Mouse (Mus musculus): ENCODE measurements around the gene Tnf. TPM values are rescaled to one million over a fixed set of nuclear protein-coding genes. Genes with fewer than 3 reads are reported as not detected.

The Tnf gene
- polyA plus RNA-seq, 1 experiment, result not detected

DNA sequence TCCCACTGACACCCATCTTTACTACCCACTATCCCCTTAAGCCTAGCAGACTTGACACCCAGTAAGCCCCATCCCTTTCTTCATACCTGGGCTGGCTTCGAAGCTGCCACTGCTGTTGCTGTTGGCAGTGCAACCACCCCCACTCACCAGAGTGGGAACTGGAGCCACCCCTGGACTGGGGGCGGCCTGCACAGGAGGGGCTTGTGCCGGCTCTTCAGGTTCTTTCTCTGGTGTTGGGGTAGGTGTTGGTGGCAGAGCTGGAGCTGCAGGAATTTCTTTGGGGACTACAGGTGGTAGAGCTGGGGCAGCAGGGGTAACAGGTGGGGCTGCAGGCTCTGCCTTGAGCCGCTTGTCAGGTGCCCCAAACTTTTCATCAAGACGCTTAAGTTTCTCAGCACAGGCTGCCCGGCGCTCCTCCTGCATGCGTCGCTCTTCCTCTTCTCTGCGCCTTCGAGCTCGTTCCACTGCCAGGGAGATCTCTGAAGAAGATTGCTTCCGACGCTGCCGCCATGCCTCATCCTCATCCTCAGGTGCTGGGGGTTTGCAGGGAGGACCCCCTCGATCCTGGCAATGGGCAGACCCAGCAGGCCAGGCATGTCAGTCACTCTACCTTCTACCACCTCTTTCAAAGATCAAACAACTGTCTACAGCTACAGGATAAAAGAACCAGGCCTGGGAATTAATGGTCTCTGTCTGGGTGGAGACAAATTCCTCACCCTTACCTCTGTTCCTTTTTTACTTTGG lies 42.8 kb downstream of the Tnf start:
- no peak for TF ChIP-seq GATA1 (IDR thresholded peaks at IDR 0.05; ENCODE audit: low read length)

DNA sequence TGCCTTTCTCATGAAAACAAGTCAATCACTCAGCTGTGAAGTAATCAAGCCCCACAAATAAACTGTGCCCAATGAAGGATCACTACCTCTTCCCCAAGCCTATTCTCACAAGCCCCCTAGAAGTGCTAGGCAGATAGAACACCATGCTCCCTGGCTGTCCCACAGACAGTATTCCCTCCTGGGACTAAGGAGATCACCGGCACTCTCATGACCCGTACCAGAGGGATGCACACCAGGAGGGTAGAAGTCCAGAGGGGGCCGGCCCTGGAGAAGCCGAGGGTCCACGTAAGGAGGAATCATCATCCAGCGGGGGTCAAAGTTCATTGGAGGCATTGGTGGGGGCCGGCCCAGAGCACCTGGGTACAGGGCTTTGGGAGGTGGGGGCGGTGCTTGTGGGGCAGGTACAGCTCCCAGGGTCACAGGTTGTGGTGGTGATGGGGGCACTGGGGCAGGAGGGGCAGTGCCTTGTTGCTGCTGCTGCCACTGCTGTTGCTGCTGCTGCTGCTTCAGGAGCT lies 44.1 kb downstream of the Tnf start:
- no peak for TF ChIP-seq GATA1 (IDR thresholded peaks at IDR 0.05; ENCODE audit: low read length)

DNA sequence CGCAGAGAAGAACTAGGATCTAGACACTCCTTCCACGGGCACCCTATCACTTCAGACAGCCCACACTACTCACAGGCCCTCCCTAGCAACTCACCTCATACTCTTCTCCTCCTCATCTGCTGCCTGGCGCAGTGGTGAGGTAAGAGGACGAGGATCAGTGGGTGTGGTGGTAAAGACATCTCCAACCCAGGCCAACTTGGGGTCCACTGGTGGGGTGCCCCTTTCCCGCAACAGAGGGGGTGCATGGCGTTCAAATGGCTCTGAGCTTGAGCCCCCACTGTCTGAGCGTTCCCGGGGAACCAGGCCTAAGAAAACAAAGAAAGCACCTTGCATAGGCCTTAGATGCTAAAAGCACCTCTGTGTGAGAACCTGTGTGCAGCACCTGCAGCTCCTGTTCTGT lies 44.6 kb downstream of the Tnf start:
- no peak for TF ChIP-seq GATA1 (IDR thresholded peaks at IDR 0.05; ENCODE audit: low read length)

DNA sequence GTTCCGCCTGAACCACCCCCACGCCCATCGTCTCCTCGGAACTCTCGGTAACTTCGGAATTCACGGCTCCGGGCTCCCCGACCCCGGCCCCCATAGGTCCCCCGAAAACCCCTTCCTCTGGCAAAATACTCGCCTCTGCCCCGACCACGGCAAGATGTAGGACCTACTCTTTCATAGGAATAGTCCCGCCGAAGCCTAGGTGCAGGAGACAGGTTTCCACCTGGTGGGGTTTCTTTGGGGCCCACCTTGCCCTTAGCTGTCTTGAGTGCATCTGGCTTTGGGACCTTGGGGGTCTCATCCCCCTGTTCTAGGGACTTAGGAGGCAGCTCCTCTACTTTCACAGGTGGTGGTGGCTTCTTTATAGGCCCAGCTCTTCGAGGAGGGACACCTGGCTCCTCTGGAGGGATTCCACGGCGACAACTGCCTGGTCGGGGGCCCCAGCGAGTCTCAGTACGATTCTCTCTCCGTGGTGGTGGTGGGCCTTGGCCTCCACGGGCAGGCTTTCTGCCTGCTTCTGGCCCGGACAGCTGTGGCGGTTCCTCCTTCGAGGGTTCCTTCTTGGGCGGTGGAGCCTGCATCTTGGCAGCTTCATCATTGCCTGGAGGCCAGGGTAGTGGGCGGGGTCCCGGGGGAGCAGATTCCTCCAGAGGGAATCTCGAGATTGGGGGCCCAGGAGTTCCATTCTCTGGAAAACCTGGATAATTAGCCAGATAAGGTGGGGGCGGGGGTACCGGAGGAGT lies 45.2 kb downstream of the Tnf start:
- no peak for TF ChIP-seq GATA1 (IDR thresholded peaks at IDR 0.05; ENCODE audit: low read length)

DNA sequence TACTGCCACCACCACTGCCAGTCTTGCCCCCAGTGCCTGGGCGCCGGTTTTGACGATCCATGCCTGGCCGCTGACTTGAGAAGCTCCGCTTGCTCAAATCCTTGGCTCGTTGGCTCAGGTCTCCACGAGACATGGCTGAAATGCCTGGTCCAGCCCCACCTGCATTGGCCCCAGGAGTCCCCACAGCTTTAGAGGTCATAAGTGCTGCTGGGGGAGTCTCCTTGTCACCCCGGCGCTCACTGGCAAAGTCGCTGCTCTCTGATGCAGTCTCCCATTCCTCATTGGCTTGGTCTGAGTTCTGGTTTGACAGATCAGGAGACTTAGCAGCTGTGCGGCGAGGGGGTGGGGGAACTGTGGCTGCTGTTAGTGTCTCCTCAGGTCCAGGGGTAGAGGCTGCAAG lies 46.4 kb downstream of the Tnf start:
- no peak for TF ChIP-seq GATA1 (IDR thresholded peaks at IDR 0.05; ENCODE audit: low read length)

DNA sequence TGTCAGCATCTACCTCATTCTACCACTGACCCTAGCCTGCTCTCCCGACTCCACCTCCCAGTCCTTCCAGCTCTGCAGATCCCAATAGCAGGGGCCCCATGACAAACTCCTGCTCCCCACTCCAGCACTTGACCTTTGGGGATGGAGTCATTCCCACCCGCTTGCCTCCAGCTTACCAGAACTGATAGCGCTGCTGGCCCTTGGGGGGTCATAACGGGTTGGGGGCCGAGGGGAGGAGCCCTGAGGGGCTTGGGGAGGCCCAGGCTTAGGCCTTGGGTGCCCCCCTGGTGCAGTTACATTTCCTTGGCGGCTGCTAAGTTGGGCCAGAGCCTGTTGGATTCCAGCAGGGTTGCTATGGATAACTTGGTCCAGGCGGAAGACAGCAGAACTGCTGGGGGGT lies 47.2 kb downstream of the Tnf start:
- TF ChIP-seq GATA1 (IDR thresholded peaks at IDR 0.05; ENCODE audit: low read length), result no peak

DNA sequence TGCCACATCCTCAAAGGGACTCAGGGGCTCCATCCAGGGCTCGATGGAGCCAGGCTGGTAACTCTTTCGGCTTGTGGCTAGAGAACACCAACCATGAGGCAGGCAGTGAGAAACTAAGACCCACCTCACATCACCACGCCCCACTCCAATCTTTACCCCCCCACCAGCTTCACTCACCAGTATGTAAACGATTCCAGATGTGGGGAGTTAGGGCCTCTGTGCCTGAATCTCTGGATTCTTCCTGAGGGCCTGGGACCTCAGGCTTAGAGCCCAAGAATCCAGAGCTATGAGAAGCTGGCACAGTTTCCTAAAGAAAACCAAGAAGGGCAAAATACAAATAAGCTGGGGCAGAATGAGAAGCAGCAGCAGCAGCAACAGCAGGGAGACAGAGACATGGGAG lies 47.9 kb downstream of the Tnf start:
- TF ChIP-seq GATA1 (IDR thresholded peaks at IDR 0.05; ENCODE audit: low read length), result no peak

DNA sequence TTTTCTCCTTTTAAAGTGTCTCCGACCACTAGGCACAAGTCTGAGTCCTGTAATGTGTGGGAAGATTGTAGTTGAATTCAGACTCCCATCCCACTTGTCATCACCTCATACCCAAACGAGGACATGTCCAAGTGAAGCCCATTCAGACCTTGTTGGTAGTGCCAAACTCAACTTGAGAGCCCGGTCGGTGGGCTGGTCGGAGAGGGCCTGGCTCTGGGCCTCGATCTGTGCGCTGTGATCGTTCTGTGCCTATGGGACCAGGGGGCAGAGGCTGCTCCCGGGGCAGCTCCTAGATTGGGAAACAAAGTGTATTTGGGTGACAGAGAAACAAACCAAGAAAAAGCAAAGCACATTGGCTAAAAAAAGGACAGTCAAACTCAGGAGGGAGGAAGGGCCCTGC lies 48.7 kb downstream of the Tnf start:
- TF ChIP-seq GATA1 (IDR thresholded peaks at IDR 0.05; ENCODE audit: low read length), result no peak

DNA sequence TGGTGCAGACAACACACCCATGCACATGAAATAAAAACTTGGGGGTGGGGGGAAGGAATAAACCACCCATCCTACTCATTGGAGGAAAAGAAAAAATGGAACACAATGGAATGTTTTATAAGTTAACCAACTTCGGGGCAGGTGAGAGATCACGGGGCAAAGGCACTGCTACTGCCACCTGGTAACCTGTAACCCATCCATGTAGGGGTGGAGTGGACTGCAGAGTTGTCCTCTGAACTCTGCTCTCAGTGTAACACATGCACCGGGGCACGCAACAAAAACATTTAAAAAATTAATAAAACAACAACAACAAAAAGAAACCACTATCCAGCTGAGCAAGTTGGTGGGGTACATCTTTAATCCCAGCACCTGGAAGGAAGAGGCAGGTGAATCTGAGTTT lies 49.7 kb downstream of the Tnf start:
- TF ChIP-seq GATA1 (IDR thresholded peaks at IDR 0.05; ENCODE audit: low read length), result no peak

Other genes starting within 250 kb of the Tnf start
- 0.33 and 0.36 TPM in 2 replicates for gene Hspa1b, start 242.8 kb downstream of the Tnf start, polyA plus RNA-seq (2012)
- gene Gm20481, start 232.1 kb downstream of the Tnf start, polyA plus RNA-seq (2012), result 0.12 TPM in 1 of 2 replicates, not detected in the other
- gene Hspa1a, start 229.9 kb downstream of the Tnf start, polyA plus RNA-seq (2012), result not detected in 2 replicates
- gene Hspa1l, start 229.3 kb downstream of the Tnf start, polyA plus RNA-seq (2012), result 0.02 TPM in 1 of 2 replicates, not detected in the other
- gene Lsm2, start 220.1 kb downstream of the Tnf start, polyA plus RNA-seq (2012), result 309 and 320 TPM in 2 replicates
- gene Vars, start 201.0 kb downstream of the Tnf start, polyA plus RNA-seq (2012), result 965 and 1,080 TPM in 2 replicates
- gene Vwa7, start 185.4 kb downstream of the Tnf start, polyA plus RNA-seq (2012), result 1.0 and 1.4 TPM in 2 replicates
- 40.3 and 64.9 TPM in 2 replicates for gene Sapcd1, start 174.0 kb downstream of the Tnf start, polyA plus RNA-seq (2012)
- 7.0 and 7.1 TPM in 2 replicates for gene Msh5, start 155.3 kb downstream of the Tnf start, polyA plus RNA-seq (2012)
- gene Clic1, start 152.0 kb downstream of the Tnf start, polyA plus RNA-seq (2012), result 168 and 216 TPM in 2 replicates
- gene Ddah2, start 143.0 kb downstream of the Tnf start, polyA plus RNA-seq (2012), result 156 and 185 TPM in 2 replicates
- not detected in 2 replicates for gene Ly6g6c, start 136.6 kb downstream of the Tnf start, polyA plus RNA-seq (2012)
- not detected in 2 replicates for gene Mpig6b, start 135.8 kb downstream of the Tnf start, polyA plus RNA-seq (2012)
- gene Ly6g6e, start 125.1 kb downstream of the Tnf start, polyA plus RNA-seq (2012), result not detected in 2 replicates
- 0.22 TPM in 1 of 2 replicates, not detected in the other for gene Ly6g6d, start 123.9 kb downstream of the Tnf start, polyA plus RNA-seq (2012)
- gene Ly6g6f, start 116.4 kb downstream of the Tnf start, polyA plus RNA-seq (2012), result 0.05 and 0.06 TPM in 2 replicates
- gene Abhd16a, start 112.7 kb downstream of the Tnf start, polyA plus RNA-seq (2012), result 112 and 148 TPM in 2 replicates
- not detected in 2 replicates for gene Ly6g5c, start 93.7 kb downstream of the Tnf start, polyA plus RNA-seq (2012)
- gene Ly6g5b, start 86.6 kb downstream of the Tnf start, polyA plus RNA-seq (2012), result 0.08 and 0.15 TPM in 2 replicates
- 62.0 and 85.8 TPM in 2 replicates for gene Gpank1, start 80.6 kb downstream of the Tnf start, polyA plus RNA-seq (2012)
- gene Csnk2b, start 80.0 kb downstream of the Tnf start, polyA plus RNA-seq (2012), result 66.1 and 68.9 TPM in 2 replicates
- 11.4 and 13.3 TPM in 2 replicates for gene D17H6S53E, start 75.6 kb downstream of the Tnf start, polyA plus RNA-seq (2012)
- gene Apom, start 70.0 kb downstream of the Tnf start, polyA plus RNA-seq (2012), result 0.23 and 0.27 TPM in 2 replicates
- 685 and 826 TPM in 2 replicates for gene Bag6, start 66.8 kb downstream of the Tnf start, polyA plus RNA-seq (2012)
- 1,478 and 1,496 TPM in 2 replicates for gene Prrc2a, start 37.1 kb downstream of the Tnf start, polyA plus RNA-seq (2012)
- not detected in 2 replicates for gene Aif1, start 25.9 kb downstream of the Tnf start, polyA plus RNA-seq (2012)
- gene Lst1, start 13.6 kb downstream of the Tnf start, polyA plus RNA-seq (2012), result 0.39 and 0.49 TPM in 2 replicates
- gene Ltb, start 7.6 kb downstream of the Tnf start, polyA plus RNA-seq (2012), result 0.09 and 0.12 TPM in 2 replicates
- not detected in 2 replicates for gene Lta, start 3.3 kb upstream of the Tnf start, polyA plus RNA-seq (2012)
- not detected in 2 replicates for gene Gm16181, start 18.8 kb upstream of the Tnf start, polyA plus RNA-seq (2012)
- gene Atp6v1g2, start 31.7 kb upstream of the Tnf start, polyA plus RNA-seq (2012), result 2.2 and 2.7 TPM in 2 replicates
- 39.6 and 44.3 TPM in 2 replicates for gene Nfkbil1, start 33.8 kb upstream of the Tnf start, polyA plus RNA-seq (2012)
- gene Ddx39b, start 39.7 kb upstream of the Tnf start, polyA plus RNA-seq (2012), result 326 and 338 TPM in 2 replicates
- 56.7 and 69.0 TPM in 2 replicates for gene H2-D1, start 60.7 kb upstream of the Tnf start, polyA plus RNA-seq (2012)
- gene H2-Q1, start 118.4 kb upstream of the Tnf start, polyA plus RNA-seq (2012), result not detected in 2 replicates
- not detected in 2 replicates for gene H2-Q2, start 140.2 kb upstream of the Tnf start, polyA plus RNA-seq (2012)
- not detected in 2 replicates for gene H2-Q4, start 177.6 kb upstream of the Tnf start, polyA plus RNA-seq (2012)
- gene H2-Q6, start 222.8 kb upstream of the Tnf start, polyA plus RNA-seq (2012), result not detected in 2 replicates
- not detected in 2 replicates for gene H2-Q7, start 237.1 kb upstream of the Tnf start, polyA plus RNA-seq (2012)